Mouse (Mus musculus) spleen, postnatal 10 days (tissue): ENCODE measurements at regions not wholly inside any gene's neighbourhood (a gene's known extent, or its start where the extent isn't known, plus 50 kb on each side); places are given as distances from the start of the nearest gene placed in this dataset.
A peak's percentile ranks its signal among the peaks of the same experiment; 100 is the strongest.
"Not testable (repeated sequence)": the region's sequence is repeated elsewhere in the genome, so short reads cannot be mapped to it uniquely, and the experiment has no call there.

ENCODE experiments used
- DNase-seq, 2 experiments: peaks; one replicate each; pipeline ENCODE4 v3.0.0; 2021 to 2022; ENCODE audit warnings: low spot score in 2 of 2

DNA sequence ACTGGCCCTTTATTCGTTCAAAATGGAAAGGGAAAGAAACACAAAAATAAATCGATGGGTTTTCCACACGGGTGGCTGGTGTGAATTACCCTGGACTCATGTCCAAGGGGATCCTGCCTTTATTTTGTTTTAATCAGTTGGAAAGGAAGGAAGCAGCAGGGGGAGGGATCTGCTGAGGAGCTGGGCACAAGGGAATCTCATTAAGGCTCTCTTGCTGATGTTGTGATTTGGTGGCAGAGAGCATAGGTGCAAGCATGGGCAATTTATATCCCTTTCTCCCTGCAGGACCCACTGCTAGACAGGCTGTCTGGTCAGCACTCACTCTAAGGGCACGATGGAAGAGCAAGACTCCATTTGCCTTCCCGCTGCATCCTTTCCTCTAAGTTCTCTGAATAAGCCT, 469.2 kb downstream of the Epha7 start:
- no peak for DNase-seq

DNA sequence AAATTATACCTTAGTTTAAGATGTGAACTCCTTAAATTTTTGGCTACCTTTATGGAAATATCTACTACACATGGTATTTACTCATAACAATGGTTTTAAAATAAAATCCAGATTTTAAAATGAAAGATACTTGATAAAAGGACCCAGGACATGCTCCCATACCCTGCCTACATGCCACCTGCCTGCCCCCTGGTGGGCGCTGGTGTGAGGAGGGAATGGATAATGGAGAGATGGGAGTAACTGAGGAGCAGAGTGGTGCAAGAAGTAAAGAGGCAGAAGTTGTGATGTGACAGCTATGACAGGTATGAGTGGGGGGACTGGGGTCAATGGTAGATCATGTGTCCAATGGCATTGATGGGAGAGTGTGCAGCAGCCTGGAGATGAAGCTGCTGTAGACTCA, 488.4 kb downstream of the Epha7 start:
- DNase-seq, result peak in 1 of 2 experiments; percentile 15

DNA sequence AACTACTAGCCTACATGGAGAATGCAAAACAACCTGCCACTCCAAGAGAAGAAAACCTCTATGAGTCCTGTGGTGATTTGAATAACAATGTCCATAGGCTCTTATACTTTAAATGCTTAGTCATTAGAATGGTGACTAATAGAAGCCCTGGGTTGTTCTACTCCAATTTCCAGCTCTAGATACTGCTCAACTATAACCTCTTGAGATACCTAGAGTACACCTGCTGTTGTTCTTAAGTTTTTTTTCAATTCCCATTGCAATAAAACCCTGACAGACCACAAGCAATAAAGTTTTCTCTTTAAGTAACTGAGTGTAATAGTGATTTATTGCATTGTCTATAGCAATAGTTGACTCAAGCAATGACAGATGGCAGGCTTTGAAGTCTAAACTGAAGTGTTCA, 491.0 kb downstream of the Epha7 start:
- DNase-seq, result no peak

DNA sequence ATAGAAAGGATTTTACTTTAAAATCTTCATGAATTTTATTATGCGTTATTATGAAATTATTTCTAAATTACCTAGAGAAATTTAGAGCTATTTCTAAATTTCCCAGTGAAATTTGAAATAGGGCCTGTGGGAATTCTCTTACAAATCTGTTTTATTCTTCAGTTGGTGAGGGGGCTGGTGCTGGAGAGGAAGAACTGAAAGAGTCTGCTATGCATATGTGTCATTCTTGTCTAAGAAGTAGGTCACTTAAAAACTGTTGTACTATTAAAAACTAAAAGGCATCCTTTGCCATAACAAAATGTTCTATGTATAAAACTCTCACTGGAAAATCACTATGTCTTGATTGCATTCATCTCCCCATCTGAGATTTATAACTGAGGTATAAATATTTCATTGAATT, 494.3 kb downstream of the Epha7 start:
- DNase-seq, result no peak

DNA sequence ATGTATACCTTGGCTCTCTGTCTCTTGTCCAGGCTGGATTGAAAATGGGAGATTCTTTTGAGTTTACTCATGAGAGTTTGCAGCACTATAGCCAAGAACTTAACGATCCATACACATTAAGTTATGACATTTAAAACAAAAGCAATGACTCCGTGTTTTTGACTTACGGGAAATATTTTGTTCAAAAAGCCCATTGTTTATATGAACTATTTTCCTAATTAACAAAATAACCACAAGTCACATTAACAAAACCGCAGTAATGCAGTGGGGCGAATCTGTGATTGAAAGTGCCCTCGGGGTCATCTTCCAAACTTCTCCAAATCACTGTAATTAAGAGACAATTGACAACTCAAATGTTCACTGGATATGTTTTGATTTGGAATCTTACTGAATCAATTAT, 511.0 kb downstream of the Epha7 start:
- no peak for DNase-seq

DNA sequence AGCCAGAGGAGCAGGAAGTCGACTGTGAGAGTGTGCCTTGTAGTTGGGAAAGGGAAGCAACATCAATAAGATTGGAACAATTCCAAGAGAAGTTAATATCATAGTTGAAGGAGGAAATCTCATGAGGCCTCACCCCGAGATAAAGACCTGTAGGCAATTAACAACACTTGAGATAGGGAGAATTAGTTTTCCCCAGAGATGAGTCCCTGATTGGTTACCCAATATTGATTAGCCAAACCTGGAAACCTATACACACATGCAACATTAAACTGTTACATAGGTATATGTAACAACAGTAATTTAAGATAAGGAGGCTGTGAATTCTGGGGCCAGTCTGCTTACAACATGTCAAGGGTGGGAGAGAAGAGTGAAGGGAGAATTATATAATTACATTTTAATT, 516.2 kb downstream of the Epha7 start:
- DNase-seq, result no peak

DNA sequence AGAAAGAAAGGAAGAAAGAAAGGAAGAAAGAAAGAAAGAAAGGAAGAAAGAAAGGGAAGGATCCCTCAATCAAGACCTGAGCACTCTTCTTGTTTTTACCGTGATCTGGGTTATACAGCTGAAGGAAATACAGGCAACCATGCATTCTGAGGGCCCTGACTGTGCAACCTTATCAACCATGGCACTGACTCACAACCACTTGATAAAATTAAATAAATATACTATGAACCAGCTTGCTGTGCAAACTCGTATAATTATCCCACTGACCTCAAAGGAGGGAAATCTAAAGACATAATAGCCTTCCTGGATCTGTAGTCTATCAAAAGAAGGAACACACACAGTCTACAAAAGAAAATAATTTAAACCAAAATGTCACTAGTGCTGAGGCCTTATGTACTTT, 518.8 kb downstream of the Epha7 start:
- no peak for DNase-seq

DNA sequence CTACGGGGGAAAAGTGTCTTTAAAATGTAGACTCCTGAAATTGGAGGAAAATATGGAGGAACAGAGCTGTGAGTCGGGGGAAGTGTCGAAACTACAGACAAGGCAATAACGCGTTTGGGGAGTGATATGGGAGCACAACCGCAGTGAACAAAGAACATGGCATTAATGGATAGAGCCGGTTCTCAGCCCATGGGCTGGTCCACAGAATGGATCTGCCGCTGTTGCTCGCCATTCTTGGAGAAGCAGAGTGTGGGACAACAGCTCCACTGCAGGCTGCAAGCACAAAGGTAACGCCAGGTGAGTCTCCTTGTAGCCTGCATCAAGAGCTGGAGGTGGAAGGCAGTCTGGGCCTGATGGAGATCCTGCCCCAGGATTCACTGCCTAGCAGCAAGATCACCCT, 524.3 kb downstream of the Epha7 start:
- no peak for DNase-seq

DNA sequence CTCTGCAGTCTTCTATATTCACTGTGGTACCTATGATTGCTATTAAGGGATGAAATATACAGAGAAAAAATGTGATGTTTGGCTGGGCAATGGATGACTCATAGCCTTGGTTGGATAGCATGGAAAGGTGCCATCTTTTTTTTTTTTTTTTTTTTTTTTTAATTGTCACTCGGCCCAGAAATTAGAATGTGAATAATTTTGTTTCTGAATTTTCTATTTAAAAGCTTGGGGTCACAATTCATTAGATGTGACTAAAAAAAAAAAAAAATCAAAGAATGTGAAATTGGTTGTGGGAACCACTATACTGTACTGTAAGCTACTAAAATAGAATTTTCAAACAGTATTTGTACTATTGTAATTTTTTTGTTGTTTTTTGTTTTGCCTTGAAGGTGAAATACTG, 549.3 kb downstream of the Epha7 start:
- DNase-seq, result no peak

DNA sequence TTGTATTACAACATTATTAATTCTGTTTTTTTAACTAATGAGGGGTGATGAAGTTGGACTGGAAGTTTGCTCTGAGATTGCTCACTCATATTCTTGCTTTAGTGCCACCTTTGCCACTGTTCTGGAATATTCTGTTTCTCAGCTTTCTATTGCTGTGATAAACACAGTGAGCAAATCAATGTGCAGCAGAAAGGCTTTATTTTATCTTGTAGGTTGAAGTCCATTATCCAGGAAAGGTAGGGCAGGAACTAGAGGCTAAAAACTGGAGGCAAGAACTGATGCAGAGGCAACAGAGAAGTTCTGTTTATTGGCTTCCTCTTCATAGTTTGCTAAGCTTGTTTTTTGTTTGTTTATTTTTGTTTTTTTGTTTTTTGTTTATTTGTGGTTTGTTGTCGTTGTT, 576.4 kb downstream of the Epha7 start:
- no peak for DNase-seq

DNA sequence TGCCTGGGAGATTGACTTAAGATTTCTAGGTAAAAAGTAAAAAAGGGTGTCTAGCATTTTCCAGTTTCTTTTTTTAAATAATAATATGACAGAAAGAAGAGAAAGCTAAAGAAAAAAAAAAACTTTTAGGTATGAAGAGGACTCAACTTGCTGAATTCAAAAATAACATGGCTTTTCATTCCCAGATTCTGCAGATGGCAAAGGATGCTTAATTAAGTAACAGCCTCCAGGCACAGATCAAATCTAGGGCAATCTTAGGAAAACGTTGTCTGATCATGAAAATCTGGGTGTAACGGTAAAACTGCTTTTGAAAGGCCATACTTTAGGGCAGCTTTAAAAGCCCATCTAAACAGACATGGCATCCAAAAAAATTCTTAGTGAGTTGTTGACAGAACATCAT, 577.4 kb downstream of the Epha7 start:
- no peak for DNase-seq

DNA sequence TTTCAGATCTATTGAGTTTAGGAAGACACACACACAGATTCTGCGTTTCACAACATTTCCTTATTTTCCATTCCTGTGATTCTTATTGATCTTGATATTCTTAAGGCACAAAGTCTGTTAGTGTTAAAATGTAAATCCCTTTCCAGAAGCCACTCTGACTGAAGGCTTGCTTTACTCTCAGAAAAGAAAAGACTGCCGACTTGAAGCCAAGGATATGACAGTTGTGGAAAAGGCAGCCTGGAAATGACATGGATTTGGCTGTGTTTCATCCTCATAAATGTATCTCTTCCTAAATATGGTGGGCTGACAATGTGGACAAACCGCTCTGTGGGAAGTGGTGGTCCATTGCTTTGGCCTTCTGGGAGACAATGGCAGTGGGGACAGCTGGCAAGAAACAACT, 589.2 kb downstream of the Epha7 start:
- no peak for DNase-seq

DNA sequence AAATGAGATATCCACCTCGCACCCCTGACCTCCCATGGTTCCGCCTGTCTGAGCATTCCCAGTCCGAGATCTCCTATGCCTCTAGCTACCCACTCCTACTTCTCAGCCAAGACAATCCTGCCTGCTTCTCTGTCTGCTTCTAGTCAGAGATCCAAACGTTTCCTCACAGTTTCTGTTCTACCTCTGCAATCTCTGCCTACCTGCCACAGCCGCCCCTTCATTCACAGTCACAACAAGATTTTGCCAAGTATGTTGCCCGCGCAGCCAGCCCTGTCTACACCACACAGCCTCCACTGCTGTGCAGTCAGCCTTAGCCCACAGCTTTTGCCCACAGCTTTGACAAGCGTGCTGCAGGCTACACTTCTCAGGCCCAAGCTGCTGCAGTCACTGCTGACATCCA, 601.7 kb downstream of the Epha7 start:
- DNase-seq, result no peak

DNA sequence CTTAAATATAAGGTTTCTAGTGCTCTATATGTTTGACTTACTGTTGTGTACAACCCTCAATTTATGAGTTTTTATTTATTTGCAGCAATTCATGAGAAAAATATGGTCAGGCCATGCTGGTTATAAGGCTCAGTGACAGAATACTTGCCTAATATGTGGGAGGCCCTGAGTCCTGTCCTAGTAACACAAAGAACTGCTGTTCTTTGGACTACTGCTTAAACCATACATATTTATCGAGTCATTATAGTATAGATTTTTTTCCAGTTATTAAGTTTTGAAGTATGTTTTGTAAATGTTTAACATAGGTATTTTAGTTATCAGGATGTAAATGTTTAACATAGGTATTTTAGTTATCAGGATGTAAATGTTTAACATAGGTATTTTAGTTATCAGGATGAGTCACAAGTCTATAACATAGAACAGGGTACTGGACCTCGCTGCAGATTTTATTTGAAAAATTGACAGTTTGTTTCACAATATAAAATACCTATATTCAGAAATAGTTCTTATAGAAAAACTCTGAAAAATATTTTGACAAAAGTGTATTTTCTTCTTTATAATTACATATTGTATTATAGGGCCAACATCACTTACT, 607.4 kb downstream of the Epha7 start:
- no peak for DNase-seq

DNA sequence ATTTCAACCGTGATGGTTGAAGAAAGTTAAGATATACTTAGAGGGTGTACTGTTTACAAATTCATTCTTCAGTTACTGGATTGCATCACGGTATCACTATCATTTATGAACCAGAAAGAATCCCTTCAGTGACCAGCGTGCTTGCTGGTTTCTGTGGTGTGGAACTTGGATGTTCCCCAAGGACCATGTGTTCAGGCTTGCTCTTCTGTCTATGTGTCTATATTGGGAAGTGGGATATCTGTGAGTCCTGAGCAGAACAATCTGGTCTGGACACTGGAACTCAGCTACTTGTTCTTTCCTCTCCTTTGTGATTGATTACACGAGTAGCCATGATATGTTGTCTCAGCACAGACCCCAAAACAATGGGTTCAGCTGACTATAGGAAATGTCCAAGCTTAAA, 618.6 kb downstream of the Epha7 start:
- not testable (repeated sequence) for DNase-seq

DNA sequence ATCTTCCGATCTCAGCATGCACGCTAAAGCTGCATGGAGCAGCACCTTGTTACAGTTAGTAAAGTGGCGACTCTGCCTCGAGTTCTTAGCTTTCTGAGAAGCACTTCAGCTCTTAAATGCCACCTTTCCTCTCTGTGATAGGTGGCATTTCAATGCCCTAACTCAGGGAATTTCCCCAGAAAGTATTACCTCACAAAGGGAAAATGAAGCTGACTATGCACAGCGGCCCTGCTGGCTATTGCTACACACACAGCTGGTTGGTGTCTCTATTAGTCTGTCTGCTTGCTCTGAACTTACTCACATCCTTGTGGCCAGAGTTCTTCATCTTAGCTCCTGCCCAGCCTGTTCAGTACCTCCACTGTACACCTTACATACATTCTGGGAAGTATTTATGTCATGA, 650.4 kb downstream of the Epha7 start:
- no peak for DNase-seq

DNA sequence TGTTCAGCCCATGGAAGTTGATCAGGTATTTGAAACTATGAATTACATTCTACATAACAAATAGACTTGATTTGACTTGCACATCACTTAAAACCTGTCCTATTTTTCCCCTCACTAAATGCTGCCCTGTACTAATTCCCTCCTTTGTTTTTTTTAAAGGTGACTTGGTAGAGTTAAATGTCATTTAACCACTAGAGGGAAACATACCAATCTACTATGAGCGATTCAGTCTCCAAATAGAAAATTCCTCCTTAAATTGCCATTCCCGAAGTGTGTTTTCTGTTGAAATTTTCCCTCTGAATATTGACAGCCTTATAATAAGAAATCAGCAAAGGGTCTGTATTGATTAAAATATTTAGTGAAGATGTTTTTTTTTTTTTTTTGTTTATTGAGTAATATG, 653.4 kb downstream of the Epha7 start:
- DNase-seq, result no peak

DNA sequence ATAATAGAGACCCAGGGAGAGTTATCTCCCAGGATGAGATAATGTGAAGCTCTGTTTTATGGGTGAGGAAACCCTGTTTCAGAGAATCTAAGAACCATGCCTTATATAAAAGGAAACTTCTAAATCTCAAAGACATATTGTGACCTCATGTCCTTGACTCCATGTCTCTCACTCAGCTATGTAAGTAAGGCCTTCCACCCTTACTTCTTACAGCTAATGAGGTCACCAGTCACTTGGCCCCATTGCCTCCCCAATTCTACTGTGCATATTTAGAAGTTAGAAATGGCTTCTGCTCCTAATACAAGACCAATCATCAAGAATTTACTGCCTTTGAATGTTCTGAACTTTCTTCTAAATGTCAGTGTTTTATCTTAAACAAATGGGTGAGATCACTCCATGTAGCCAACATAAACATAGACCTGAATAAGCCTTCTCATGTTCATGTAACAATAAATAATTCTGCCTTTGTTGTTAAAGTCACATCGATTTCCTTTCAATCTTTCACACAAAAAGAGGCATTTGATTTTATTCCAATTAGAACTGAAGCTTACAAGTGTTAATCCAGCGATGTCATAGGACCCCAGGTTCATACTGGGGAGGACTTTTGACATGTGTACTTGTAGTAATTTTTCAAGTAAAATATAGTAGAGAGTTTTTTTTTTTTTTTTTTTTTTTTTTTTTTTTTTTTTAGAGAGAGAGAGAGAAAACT, 667.6 kb downstream of the Epha7 start:
- no peak for DNase-seq

DNA sequence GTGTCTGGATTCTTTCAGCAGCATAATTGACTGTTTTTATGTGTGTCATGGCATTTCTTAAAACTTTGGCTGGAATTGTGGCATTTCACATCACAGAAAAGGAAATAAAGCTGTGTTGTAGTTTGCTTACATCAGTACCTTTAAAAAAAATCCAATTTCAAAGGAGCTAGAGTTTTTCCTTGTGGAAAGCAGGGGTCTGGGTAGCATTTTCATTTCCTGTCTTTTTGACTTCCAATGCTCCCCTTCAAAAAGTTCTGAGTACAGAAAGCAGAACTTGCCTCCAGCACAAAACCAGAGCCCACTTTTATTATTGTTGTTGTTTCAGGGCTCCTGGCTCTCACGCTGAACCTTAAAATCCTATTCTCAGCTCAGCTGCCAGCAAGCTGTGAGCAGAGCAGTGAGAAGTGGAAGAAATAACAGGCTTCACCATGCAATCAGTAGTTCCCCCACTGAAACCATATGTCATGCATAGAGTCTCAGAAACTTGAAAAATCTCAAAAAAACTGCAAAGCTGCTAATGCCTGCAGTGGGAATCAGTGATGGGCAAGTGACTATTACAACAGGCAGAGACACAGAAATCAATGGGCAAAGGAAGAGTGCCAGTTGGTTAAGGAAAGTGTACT, 668.3 kb downstream of the Epha7 start:
- no peak for DNase-seq

DNA sequence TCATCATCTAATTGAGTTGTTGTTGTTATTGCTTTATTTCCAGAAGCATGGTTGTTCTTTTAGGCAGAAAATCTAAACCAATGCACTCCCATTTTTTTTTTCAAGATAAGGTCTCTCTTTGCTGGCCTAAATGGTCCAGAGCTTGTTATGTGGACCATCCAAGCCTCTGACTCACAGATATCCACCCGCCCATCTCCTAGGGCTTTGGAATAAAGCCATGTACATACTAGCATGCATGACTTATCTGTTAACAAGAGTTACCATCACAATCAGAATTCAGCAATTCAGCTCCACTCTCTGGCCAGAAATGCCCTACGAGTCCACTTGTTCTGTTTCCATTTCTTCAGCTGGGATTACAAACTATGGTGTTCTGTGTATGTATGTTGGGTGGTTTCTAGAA, 669.5 kb downstream of the Epha7 start:
- no peak for DNase-seq

DNA sequence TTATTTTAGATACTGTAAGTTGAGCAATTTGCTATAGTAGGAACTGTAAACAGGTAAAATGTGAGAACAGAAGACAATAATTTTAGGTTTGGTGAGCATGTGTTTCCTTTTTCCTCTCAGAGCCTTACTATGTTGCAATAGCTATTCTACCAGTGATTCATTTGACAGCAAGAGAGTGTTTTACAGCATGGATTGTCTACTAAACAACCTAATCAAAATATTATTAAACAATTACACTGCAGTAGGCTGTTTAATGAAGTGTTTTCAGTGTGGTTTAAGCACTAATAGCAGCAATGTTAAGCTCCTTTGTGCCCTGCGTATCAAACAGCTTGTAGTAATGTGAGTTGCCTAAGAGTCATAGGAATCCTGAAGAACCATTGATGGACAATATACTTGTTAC, 687.9 kb downstream of the Epha7 start:
- no peak for DNase-seq

DNA sequence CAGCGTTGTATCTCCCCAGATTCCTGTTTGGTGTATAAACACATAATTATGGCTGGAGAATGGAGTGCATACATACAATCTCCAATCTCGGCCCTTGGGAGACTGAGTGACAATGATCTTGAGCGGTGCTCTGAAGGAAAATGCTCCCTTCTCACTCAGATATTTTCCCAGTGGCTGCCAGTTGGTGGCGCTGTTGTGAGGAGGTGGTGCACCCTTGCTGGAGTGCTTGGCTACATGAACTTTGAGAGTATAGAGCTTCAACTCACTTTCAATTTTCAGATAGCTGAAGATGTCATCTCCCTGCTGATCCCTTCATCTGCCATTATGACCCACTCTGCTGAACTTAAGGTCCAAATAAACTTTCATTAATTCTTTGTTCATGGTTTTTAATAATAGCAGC, 712.1 kb downstream of the Epha7 start:
- peak in 1 of 2 experiments; percentile 13 for DNase-seq
